Mouse (Mus musculus): ENCODE measurements around the gene Blcap. TPM values are rescaled to one million over a fixed set of nuclear protein-coding genes. Genes with fewer than 3 reads are reported as not detected.

Blcap gene
- polyA plus RNA-seq, 1 experiment: 30.8 TPM

- 0 out of 2 replicates have a peak, but pooled peaks have one; percentile 1 for TF ChIP-seq CTCF (IDR thresholded peaks at IDR 0.05; ENCODE audit: extremely low read depth, insufficient read length, insufficient replicate concordance, low read depth, low read length)
- TF ChIP-seq POLR2A (IDR thresholded peaks at IDR 0.05; ENCODE audit: low read depth, low read length): no peak; the same call in 1 of the 2 replicates
- Histone ChIP-seq H3K4me1 (ENCODE audit: control insufficient read depth, insufficient read depth, insufficient read length, low read length) (peaks cover 11% of the 10 kb centered on the region; the same call in 1 of the 2 replicates), H3K36me3 (ENCODE audit: control insufficient read depth, insufficient read depth, low read length) (no peaks in the 10 kb centered on the region), H3K27me3 (ENCODE audit: control insufficient read depth, insufficient read depth, low read length) (no peaks in the 10 kb centered on the region), H3K27ac (ENCODE audit: insufficient read depth, low read depth, low read length) (peak overlapping the region; percentile 98), H3K4me3 (ENCODE audit: low read depth, low read length) (peak overlapping the region; percentile 86)
- under 1% methylated on average over 36 of the region's 36 CpGs for WGBS
Measured at GRCm38 (mm10) chr2:157566260-157566952, 4.7 kb downstream of the Blcap start.

GRCm38 (mm10) chr2:157565898-157566259, 5.2 kb downstream of the Blcap start:
- Histone ChIP-seq H3K4me1 (ENCODE audit: control insufficient read depth, insufficient read depth, insufficient read length, low read length) (peaks cover 12% of the 10 kb centered on the region; the same call in 1 of the 2 replicates), H3K4me3 (ENCODE audit: low read depth, low read length) (peak overlapping the region; percentile 86), H3K27ac (ENCODE audit: insufficient read depth, low read depth, low read length) (peak overlapping the region; percentile 98), H3K27me3 (ENCODE audit: control insufficient read depth, insufficient read depth, low read length) (no peaks in the 10 kb centered on the region), H3K36me3 (ENCODE audit: control insufficient read depth, insufficient read depth, low read length) (no peaks in the 10 kb centered on the region)
- WGBS: under 1% methylated on average over 35 of the region's 35 CpGs
- TF ChIP-seq POLR2A (IDR thresholded peaks at IDR 0.05; ENCODE audit: low read depth, low read length): no peak
- no peak for TF ChIP-seq CTCF (IDR thresholded peaks at IDR 0.05; ENCODE audit: extremely low read depth, insufficient read length, insufficient replicate concordance, low read depth, low read length)

GRCm38 (mm10) chr2:157565446-157565845, 5.6 kb downstream of the Blcap start:
- H3K4me1 ChIP-seq (ENCODE audit: control insufficient read depth, insufficient read depth, insufficient read length, low read length): peaks cover 12% of the 10 kb centered on the region; the same call in 1 of the 2 replicates
- TF ChIP-seq POLR2A (IDR thresholded peaks at IDR 0.05; ENCODE audit: low read depth, low read length) (no peak), CTCF (IDR thresholded peaks at IDR 0.05; ENCODE audit: extremely low read depth, insufficient read length, insufficient replicate concordance, low read depth, low read length) (no peak)
- no peaks in the 10 kb centered on the region for H3K27me3 ChIP-seq (ENCODE audit: control insufficient read depth, insufficient read depth, low read length)
- peak overlapping the region; percentile 98 for H3K27ac ChIP-seq (ENCODE audit: insufficient read depth, low read depth, low read length)
- 3% methylated on average over 13 of the region's 13 CpGs for WGBS
- H3K36me3 ChIP-seq (ENCODE audit: control insufficient read depth, insufficient read depth, low read length): no peaks in the 10 kb centered on the region
- peak overlapping the region; percentile 86 for H3K4me3 ChIP-seq (ENCODE audit: low read depth, low read length)

- Histone ChIP-seq H3K4me1 (ENCODE audit: control insufficient read depth, insufficient read depth, insufficient read length, low read length) (peaks cover 17% of the 10 kb centered on the region), H3K27me3 (ENCODE audit: control insufficient read depth, insufficient read depth, low read length) (no peaks in the 10 kb centered on the region), H3K4me3 (ENCODE audit: low read depth, low read length) (no peak overlapping the region), H3K27ac (ENCODE audit: insufficient read depth, low read depth, low read length) (no peak overlapping the region), H3K36me3 (ENCODE audit: control insufficient read depth, insufficient read depth, low read length) (no peaks in the 10 kb centered on the region; the same call in 1 of the 2 replicates)
- 51% methylated on average over 4 of the region's 4 CpGs for WGBS
- TF ChIP-seq CTCF (IDR thresholded peaks at IDR 0.05; ENCODE audit: extremely low read depth, insufficient read length, insufficient replicate concordance, low read depth, low read length): no peak
- TF ChIP-seq POLR2A (IDR thresholded peaks at IDR 0.05; ENCODE audit: low read depth, low read length): no peak
Measured at GRCm38 (mm10) chr2:157564723-157565122, 6.4 kb downstream of the Blcap start.

GRCm38 (mm10) chr2:157563031-157563430, 8.0 kb downstream of the Blcap start:
- Histone ChIP-seq H3K4me3 (ENCODE audit: low read depth, low read length) (no peak overlapping the region), H3K27me3 (ENCODE audit: control insufficient read depth, insufficient read depth, low read length) (no peaks in the 10 kb centered on the region), H3K36me3 (ENCODE audit: control insufficient read depth, insufficient read depth, low read length) (peaks cover 1% of the 10 kb centered on the region), H3K4me1 (ENCODE audit: control insufficient read depth, insufficient read depth, insufficient read length, low read length) (peaks cover 17% of the 10 kb centered on the region), H3K27ac (ENCODE audit: insufficient read depth, low read depth, low read length) (no peak overlapping the region)
- 37% methylated on average over 2 of the region's 2 CpGs for WGBS
- TF ChIP-seq CTCF (IDR thresholded peaks at IDR 0.05; ENCODE audit: extremely low read depth, insufficient read length, insufficient replicate concordance, low read depth, low read length) (no peak), POLR2A (IDR thresholded peaks at IDR 0.05; ENCODE audit: low read depth, low read length) (no peak)

- peak overlapping the region; percentile 10; the same call in 1 of the 2 replicates for H3K4me3 ChIP-seq (ENCODE audit: low read depth, low read length)
- TF ChIP-seq CTCF (IDR thresholded peaks at IDR 0.05; ENCODE audit: extremely low read depth, insufficient read length, insufficient replicate concordance, low read depth, low read length) (no peak), POLR2A (IDR thresholded peaks at IDR 0.05; ENCODE audit: low read depth, low read length) (no peak)
- WGBS: 53% methylated on average over 27 of the region's 27 CpGs
Measured at GRCm38 (mm10) chr2:157561165-157561836, 9.8 kb downstream of the Blcap start.

GRCm38 (mm10) chr2:157560302-157560701, 10.8 kb downstream of the Blcap start:
- Histone ChIP-seq H3K27ac (ENCODE audit: insufficient read depth, low read depth, low read length) (no peak overlapping the region), H3K27me3 (ENCODE audit: control insufficient read depth, insufficient read depth, low read length) (no peaks in the 10 kb centered on the region), H3K4me1 (ENCODE audit: control insufficient read depth, insufficient read depth, insufficient read length, low read length) (peaks cover 10% of the 10 kb centered on the region), H3K36me3 (ENCODE audit: control insufficient read depth, insufficient read depth, low read length) (peaks cover 14% of the 10 kb centered on the region), H3K4me3 (ENCODE audit: low read depth, low read length) (peak overlapping the region; percentile 33)
- 61% methylated on average over 33 of the region's 33 CpGs for WGBS
- no peak for TF ChIP-seq CTCF (IDR thresholded peaks at IDR 0.05; ENCODE audit: extremely low read depth, insufficient read length, insufficient replicate concordance, low read depth, low read length)
- no peak for TF ChIP-seq POLR2A (IDR thresholded peaks at IDR 0.05; ENCODE audit: low read depth, low read length)

More at GRCm38 (mm10) chr2:157561165-157561836, 9.8 kb downstream of the Blcap start:
- no peaks in the 10 kb centered on the region for H3K27me3 ChIP-seq (ENCODE audit: control insufficient read depth, insufficient read depth, low read length)
- H3K4me1 ChIP-seq (ENCODE audit: control insufficient read depth, insufficient read depth, insufficient read length, low read length): peaks cover 10% of the 10 kb centered on the region
- no peak overlapping the region for H3K27ac ChIP-seq (ENCODE audit: insufficient read depth, low read depth, low read length)
- H3K36me3 ChIP-seq (ENCODE audit: control insufficient read depth, insufficient read depth, low read length): peaks cover 11% of the 10 kb centered on the region

All from small intestine, adult 2 months (tissue).